Mouse (Mus musculus) ovary, adult 18-20 months (tissue): ENCODE results near the gene Rimklb.
A peak's percentile ranks its signal among the peaks of the same experiment; 100 is the strongest.
"Not testable (repeated sequence)": the region's sequence is repeated elsewhere in the genome, so short reads cannot be mapped to it uniquely, and the experiment has no call there.

ENCODE experiments used
- DNase-seq: peaks from one replicate; pipeline ENCODE4 v3.0.0; 2022; ENCODE audit warnings: low spot score, mixed read lengths

The Rimklb gene

GRCm38 (mm10) chr6:122498661-122499060, at the start of gene Rimklb:
Gene Rimklb, minus strand, starts transcription at chr6:122498761.
- no peak for DNase-seq

- DNase-seq, result no peak
These were observed 47.4 kb upstream of the Rimklb start for GRCm38 (mm10) chr6:122545948-122546347.

DNA sequence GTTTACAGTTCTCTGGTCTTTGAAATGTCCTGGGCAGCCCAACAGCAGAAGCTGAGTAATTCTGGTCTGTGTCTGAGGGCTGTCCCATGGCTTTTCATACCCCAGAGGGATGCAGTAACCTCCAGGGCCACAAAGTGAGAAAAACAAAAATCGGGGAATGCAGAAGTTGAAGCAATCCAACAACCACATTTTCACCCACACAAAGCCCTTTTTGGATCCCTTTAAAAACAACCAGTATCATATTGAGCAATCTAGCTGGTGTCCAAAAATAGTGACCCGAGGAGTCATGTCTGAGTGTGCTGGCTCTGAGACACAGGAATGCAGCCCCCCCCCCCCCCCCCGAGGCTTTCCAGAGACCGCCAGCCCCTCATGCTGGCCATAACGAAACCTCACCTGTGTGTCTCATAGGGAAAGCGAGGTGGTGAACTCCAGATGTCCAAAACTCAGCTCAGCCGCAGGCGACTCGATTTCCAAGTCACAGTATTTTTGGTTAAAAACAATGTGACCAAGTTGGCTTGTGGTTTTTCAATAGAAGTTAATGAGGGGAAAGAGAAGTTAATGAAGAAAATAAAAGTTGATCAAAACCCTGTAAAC, 46.8 kb upstream of the Rimklb start:
- no peak for DNase-seq

GRCm38 (mm10) chr6:122544672-122545071, 46.1 kb upstream of the Rimklb start:
- no peak for DNase-seq

- DNase-seq, result no peak
These were observed 45.0 kb upstream of the Rimklb start for GRCm38 (mm10) chr6:122543574-122543973.

DNA sequence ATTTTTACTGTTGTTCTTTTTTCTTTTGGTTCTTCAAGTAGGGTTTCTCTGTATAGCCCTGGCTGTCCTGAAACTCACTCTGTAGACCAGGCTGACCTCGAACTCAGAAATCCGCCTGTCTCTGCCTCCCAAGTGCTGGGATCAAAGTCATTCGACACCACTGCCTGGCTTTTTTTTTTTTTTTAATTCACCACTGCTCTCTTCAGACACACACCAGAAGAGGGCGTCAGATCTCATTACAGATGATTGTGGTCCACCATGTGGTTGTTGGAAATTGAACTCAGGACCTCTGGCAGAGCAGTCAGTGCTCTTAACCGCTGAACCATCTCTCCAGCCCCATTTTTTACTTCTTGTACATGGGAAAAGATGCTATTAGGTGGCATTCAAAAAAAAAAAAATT, 43.9 kb upstream of the Rimklb start:
- not testable (repeated sequence) for DNase-seq

GRCm38 (mm10) chr6:122539564-122539963, 41.0 kb upstream of the Rimklb start:
- no peak for DNase-seq

DNA sequence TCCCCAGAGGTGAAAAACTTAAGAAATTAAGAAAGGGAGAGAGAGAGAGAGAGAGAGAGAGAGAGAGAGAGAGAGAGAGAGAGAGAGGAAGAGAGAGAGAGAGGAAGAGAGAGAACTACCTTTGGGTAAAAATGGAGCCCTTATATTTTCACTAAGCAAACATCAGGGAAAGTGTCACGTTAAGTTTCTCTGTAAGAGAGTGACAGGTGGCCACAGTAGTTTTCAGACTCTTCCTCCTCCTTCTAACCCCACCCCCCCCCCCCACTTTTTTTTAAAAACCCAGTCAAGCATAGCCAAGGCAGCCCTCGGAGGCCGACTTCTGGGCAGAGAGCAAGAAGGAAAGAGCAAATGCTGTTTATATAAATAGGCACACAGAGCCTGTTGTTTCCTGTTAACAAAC, 35.5 kb upstream of the Rimklb start:
- no peak for DNase-seq

DNA sequence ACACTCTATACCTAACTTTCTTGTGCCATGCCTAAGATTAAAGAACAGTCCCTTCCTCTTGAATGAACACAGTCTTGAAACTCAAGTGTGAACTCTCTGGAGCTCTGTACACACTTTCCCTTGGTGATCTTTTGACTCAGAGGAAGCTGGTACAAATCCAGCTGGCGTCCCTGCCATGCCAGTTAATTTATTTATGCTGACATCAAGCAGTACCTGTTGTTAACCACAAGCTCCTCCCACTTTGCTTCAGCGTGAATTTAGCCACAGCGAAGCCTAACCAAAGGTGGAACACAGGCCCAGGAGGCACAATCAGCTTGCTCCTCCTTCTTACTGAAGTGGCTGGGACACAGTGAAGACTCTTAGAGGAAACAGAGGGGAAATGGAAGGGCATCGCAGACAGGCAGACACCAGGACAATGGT, 34.3 kb upstream of the Rimklb start:
- DNase-seq, result peak; percentile 20

- DNase-seq, result peak; percentile 25
These were observed 33.1 kb upstream of the Rimklb start for GRCm38 (mm10) chr6:122531466-122532174.

DNA sequence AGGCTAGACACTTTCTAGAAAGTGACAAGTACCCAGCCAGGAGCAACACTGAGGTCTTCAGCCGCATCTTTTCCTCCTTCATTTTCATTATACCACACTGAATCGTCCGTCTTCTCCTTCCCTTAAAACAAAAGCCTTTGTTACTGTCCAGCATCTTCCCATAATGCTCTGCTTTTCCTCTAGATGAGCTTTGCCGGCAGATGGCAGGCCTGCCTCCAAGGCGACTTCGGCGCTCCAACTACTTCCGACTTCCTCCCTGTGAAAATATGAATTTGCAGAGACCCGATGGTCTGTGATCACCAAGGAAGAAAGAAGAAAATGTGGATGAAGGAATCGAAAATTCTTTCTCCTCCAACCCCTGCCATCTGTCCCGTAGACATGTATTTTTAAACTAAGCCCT, 29.6 kb upstream of the Rimklb start:
- DNase-seq, result no peak

- peak; percentile 6 for DNase-seq
These were observed 29.0 kb upstream of the Rimklb start for GRCm38 (mm10) chr6:122527596-122527995.

- no peak for DNase-seq
These were observed 24.7 kb upstream of the Rimklb start for GRCm38 (mm10) chr6:122523289-122523688.

DNA sequence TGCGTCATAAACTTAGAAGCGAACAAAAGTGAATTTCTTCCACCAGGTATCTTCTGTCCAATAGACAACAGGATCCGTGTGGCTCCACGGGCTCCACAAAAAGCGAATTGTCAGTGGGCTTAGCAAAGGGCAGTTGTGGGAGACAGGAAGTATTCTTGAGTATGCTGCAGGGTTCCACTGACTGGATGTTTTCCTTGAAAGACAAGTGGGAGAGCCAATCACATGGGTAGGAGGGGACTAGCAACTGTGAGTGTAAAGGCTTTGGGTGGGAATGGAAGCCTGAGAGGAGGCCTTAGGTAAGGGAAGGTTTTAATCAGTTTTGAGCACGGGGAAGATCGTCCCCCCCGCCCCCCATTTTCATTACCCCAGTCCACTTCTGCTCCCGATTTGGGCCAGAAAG, 24.0 kb upstream of the Rimklb start:
- no peak for DNase-seq

GRCm38 (mm10) chr6:122519384-122519783, 20.8 kb upstream of the Rimklb start:
- DNase-seq, result no peak

DNA sequence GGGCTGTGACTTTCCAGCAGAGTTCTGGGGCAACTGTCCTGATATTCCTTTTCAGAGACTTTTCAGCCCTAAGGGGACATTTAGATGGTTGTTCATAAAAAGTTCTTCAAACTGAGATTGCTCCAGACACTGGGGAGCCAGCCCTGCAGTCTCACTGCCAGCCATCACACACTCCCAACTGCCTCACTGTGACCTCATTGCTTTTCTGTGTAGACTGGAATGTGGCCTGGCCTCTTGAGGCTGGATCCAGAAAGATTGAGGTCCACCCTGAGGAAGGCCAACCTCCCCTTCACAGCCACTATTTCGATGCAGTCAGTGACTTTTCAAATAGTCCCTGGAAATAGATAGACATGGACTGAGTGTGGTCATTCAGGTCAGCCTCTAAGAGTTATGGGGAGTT, 19.1 kb upstream of the Rimklb start:
- DNase-seq, result no peak

- DNase-seq, result not testable (repeated sequence)
These were observed 17.2 kb upstream of the Rimklb start for GRCm38 (mm10) chr6:122515762-122516161.

DNA sequence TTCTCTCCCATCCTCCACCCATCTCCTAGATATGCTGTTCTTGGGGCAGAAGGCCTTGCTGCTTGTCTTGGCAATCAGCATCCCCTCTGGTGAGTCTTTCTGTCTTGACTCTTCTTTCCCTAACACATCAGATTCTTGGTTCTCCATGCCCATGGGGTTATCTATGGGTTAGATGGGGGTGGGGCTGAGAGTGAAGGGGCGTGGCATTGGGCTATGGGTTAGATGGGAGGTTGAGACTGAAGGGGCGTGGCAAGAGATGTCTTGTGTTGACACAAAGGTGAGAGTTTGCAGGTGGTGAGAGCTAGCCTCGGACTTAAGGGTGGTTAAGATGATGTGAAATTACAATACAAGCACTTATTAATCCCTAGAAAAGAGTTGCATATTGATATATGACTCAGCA, 15.8 kb upstream of the Rimklb start:
- DNase-seq, result no peak

GRCm38 (mm10) chr6:122512914-122513878, 14.6 kb upstream of the Rimklb start:
- no peak for DNase-seq

DNA sequence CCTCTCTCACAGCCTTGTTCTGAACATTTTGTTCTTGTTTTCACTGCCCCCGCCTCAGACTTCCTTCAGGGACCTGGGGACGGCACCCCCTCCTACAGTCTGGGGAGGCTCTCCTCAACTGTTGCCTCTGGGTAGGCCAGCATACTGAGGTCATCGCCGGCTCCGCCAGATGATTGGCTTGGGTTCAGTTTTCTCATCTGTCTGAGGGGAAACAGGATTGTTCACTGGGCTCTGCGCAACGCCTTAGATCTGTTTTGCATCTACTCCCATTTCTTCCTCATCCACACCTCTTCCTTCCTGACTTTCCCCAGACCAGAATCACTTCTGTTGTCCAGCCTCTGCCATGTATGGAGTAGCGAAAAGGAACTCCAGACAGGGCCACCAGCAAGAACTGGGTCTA, 9.9 kb upstream of the Rimklb start:
- no peak for DNase-seq

DNA sequence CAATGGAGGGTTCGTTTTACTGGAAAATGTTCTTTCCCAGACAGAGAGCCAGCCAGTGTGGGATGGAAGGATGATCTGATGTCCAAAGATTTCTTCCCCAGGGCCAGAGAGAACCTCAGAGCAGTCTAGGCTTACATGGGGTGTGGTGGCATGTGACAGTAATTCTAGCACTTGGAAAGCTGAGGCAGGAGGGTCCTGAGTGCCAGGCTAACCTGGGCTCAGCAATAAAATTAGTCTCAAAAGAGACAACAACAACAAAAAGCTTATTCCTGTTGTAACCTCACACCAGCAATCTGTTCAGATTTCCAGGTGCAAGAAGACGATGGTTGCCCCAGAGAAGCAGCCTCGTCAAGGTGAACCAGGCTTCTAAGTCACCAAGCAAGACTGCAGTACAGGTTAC, 7.0 kb upstream of the Rimklb start, which contains the start of gene Mfap5:
Mfap5 (plus strand) TSS at position 301 of the 400 bp plus-strand sequence.
- no peak for DNase-seq

- DNase-seq, result no peak
These were observed 6.5 kb upstream of the Rimklb start for GRCm38 (mm10) chr6:122505041-122505440.

- no peak for DNase-seq
These were observed 2.1 kb downstream of the Rimklb start for GRCm38 (mm10) chr6:122496501-122496900.
